Mouse (Mus musculus) MEL (cell line): Measurements from ENCODE around the gene Rbm28. TPM values are rescaled to one million over a fixed set of nuclear protein-coding genes. Genes with fewer than 3 reads are reported as not detected.

Experiments used
- DNase-seq: peaks from one replicate; pipeline ENCODE4 v3.0.0; 2011; ENCODE audit warnings: low read depth, low spot score
- H3K27ac ChIP-seq: 2 replicates; pipeline ENCODE4 v1.5.1; 2012; ENCODE audit warnings: low read depth, mild to moderate bottlenecking, control low read depth, low read length, moderate library complexity; ENCODE audit not compliant: control insufficient read depth
- H3K27me3 ChIP-seq, 2 experiments: fragments of 150-350 bp in 1 of 2; sonication (generic) in 1 of 2; 2 replicates each; pipeline ENCODE4 v1.6.1; 2012; ENCODE audit warnings: low read length in 2 of 2, mild to moderate bottlenecking in 2 of 2, improper control_type of control experiment in 1 of 2, moderate library complexity in 1 of 2; ENCODE audit not compliant: insufficient read depth in 2 of 2, control insufficient read depth in 1 of 2
- H3K36me3 ChIP-seq, 2 experiments: 2 replicates each; pipeline ENCODE4 v1.6.1; 2012 to 2014; ENCODE audit warnings: low read length in 2 of 2, improper control_type of control experiment in 1 of 2, inconsistent platforms in 1 of 2, mild to moderate bottlenecking in 1 of 2; ENCODE audit not compliant: insufficient read depth in 2 of 2, control insufficient read depth in 1 of 2
- H3K4me1 ChIP-seq, 2 experiments: fragments of 150-350 bp in 1 of 2; sonication (generic) in 1 of 2; 2 replicates each; pipeline ENCODE4 v1.6.1; 2012; ENCODE audit warnings: low read length in 2 of 2, improper control_type of control experiment in 1 of 2, mild to moderate bottlenecking in 1 of 2; ENCODE audit not compliant: insufficient read depth in 2 of 2, control insufficient read depth in 1 of 2
- H3K4me3 ChIP-seq, 2 experiments: fragments of 150-350 bp in 1 of 2; sonication (generic) in 1 of 2; 2 replicates each; pipeline ENCODE4 v1.5.1; 2012; ENCODE audit warnings: low read depth in 2 of 2, low read length in 2 of 2, mild to moderate bottlenecking in 2 of 2, moderate library complexity in 2 of 2, control low read depth in 1 of 2, improper control_type of control experiment in 1 of 2; ENCODE audit not compliant: control insufficient read depth in 1 of 2, insufficient read depth in 1 of 2
- H3K79me2 ChIP-seq: 2 replicates; pipeline ENCODE4 v1.6.1; 2012; ENCODE audit warnings: mild to moderate bottlenecking, low read length, moderate library complexity; ENCODE audit not compliant: control insufficient read depth, poor library complexity, insufficient read depth
- H3K9ac ChIP-seq: 2 replicates; pipeline ENCODE4 v1.6.1; 2012; ENCODE audit warnings: low read depth, mild to moderate bottlenecking, control low read depth, low read length, moderate library complexity; ENCODE audit not compliant: control insufficient read depth, poor library complexity, severe bottlenecking
- H3K9me3 ChIP-seq: fragments of 150-350 bp; sonication (generic); replicated peaks from 2 replicates; pipeline ENCODE4 v1.6.1; 2012; ENCODE audit warnings: mild to moderate bottlenecking, low read length, improper control_type of control experiment, moderate library complexity; ENCODE audit not compliant: insufficient read depth
- CHD2 ChIP-seq: IDR thresholded peaks from 2 replicates; pipeline ENCODE4 v1.6.1; 2011; ENCODE audit warnings: low read length, improper control_type of control experiment
- CTCF ChIP-seq, 3 experiments: IDR thresholded peaks in 2 of 3; conservative IDR thresholded peaks in 1 of 3; 2 replicates each; pipeline ENCODE4 v1.5.1; 2011 to 2012; ENCODE audit warnings: low read length in 3 of 3, low read depth in 2 of 3, mild to moderate bottlenecking in 2 of 3, improper control_type of control experiment in 1 of 3, inconsistent platforms in 1 of 3, mixed read lengths in 1 of 3, moderate library complexity in 1 of 3; ENCODE audit not compliant: control insufficient read depth in 1 of 3, insufficient read depth in 1 of 3, poor library complexity in 1 of 3, severe bottlenecking in 1 of 3
- ETS1 ChIP-seq: IDR thresholded peaks from 2 replicates; pipeline ENCODE4 v1.6.1; 2012; ENCODE audit warnings: low read depth, mild to moderate bottlenecking, inconsistent platforms, low read length, improper control_type of control experiment, moderate library complexity
- GABPA ChIP-seq: IDR thresholded peaks from 2 replicates; pipeline ENCODE4 v1.6.1; 2012; ENCODE audit warnings: low read depth, mild to moderate bottlenecking, inconsistent platforms, low read length, improper control_type of control experiment, moderate library complexity
- HCFC1 ChIP-seq: IDR thresholded peaks from 2 replicates; pipeline ENCODE4 v1.6.1; 2012; ENCODE audit warnings: low read depth, mild to moderate bottlenecking, inconsistent platforms, low read length, improper control_type of control experiment, moderate library complexity
- KAT2A ChIP-seq: conservative IDR thresholded peaks from 2 replicates; pipeline ENCODE4 v1.6.1; 2012; ENCODE audit warnings: low read depth, low read length, improper control_type of control experiment, inconsistent platforms
- MAFK ChIP-seq: IDR thresholded peaks from 2 replicates; pipeline ENCODE4 v1.6.1; 2011; ENCODE audit warnings: low read depth, mild to moderate bottlenecking, low read length, improper control_type of control experiment, borderline replicate concordance
- MAX ChIP-seq: IDR thresholded peaks from 2 replicates; pipeline ENCODE4 v1.6.1; 2011; ENCODE audit warnings: low read length, improper control_type of control experiment
- MEF2A ChIP-seq: IDR thresholded peaks from 2 replicates; pipeline ENCODE4 v1.6.1; 2014; ENCODE audit warnings: low read depth, mild to moderate bottlenecking, inconsistent platforms, low read length, improper control_type of control experiment; ENCODE audit not compliant: poor library complexity, insufficient replicate concordance, severe bottlenecking; ENCODE audit errors: extremely low read depth
- MXI1 ChIP-seq: IDR thresholded peaks from 2 replicates; pipeline ENCODE4 v1.6.1; 2011; ENCODE audit warnings: mild to moderate bottlenecking, low read depth, low read length, improper control_type of control experiment
- MYC ChIP-seq: IDR thresholded peaks from 2 replicates; pipeline ENCODE4 v1.6.1; 2011; ENCODE audit warnings: low read depth, mild to moderate bottlenecking, low read length, improper control_type of control experiment, moderate library complexity
- NRF1 ChIP-seq: IDR thresholded peaks from 2 replicates; pipeline ENCODE4 v1.6.1; 2014; ENCODE audit warnings: low read depth, mild to moderate bottlenecking, inconsistent platforms, low read length, improper control_type of control experiment, moderate library complexity; ENCODE audit not compliant: poor library complexity, insufficient read depth, severe bottlenecking
- POLR2AphosphoS5 ChIP-seq: IDR thresholded peaks from 2 replicates; pipeline ENCODE4 v1.6.1; 2012; ENCODE audit warnings: low read depth, borderline replicate concordance, mild to moderate bottlenecking, inconsistent platforms, low read length, moderate library complexity, mixed read lengths
- RAD21 ChIP-seq: IDR thresholded peaks from 2 replicates; pipeline ENCODE4 v1.6.1; 2011; ENCODE audit warnings: mild to moderate bottlenecking, low read depth, low read length, improper control_type of control experiment
- SIN3A ChIP-seq: IDR thresholded peaks from 2 replicates; pipeline ENCODE4 v1.6.1; 2012; ENCODE audit warnings: low read length, improper control_type of control experiment, inconsistent platforms
- TAL1 ChIP-seq: IDR thresholded peaks from 2 replicates; pipeline ENCODE4 v1.6.1; 2012; ENCODE audit warnings: mild to moderate bottlenecking, inconsistent platforms, low read length, moderate library complexity, mixed read lengths
- TBP ChIP-seq: IDR thresholded peaks from 2 replicates; pipeline ENCODE4 v1.8.0; 2011; ENCODE audit warnings: low read depth, low read length, improper control_type of control experiment
- TCF12 ChIP-seq: IDR thresholded peaks from 2 replicates; pipeline ENCODE4 v1.6.1; 2014; ENCODE audit warnings: low read depth, mild to moderate bottlenecking, inconsistent platforms, low read length, improper control_type of control experiment, moderate library complexity
- UBTF ChIP-seq: IDR thresholded peaks from 2 replicates; pipeline ENCODE4 v1.6.1; 2012; ENCODE audit warnings: low read depth, mild to moderate bottlenecking, inconsistent platforms, low read length, improper control_type of control experiment, moderate library complexity, borderline replicate concordance; ENCODE audit not compliant: insufficient read depth
- ZC3H11A ChIP-seq: IDR thresholded peaks from 2 replicates; pipeline ENCODE4 v1.6.1; 2012; ENCODE audit warnings: low read depth, mild to moderate bottlenecking, inconsistent platforms, low read length, improper control_type of control experiment
- ZMIZ1 ChIP-seq: IDR thresholded peaks from 2 replicates; pipeline ENCODE4 v1.6.1; 2012; ENCODE audit warnings: low read depth, mild to moderate bottlenecking, inconsistent platforms, low read length, improper control_type of control experiment, moderate library complexity
- polyA plus RNA-seq, 2 experiments: library from polyadenylated mRNA; stranded (reverse) in 1 of 2; unstranded in 1 of 2; fragments of >175 nt in 1 of 2; fragments of >200 nt in 1 of 2; gene quantifications; 2 replicates each; pipeline versions ENCODE4 v1.2.1 to v1.2.4; 2012; ENCODE audit warnings: low replicate concordance in 2 of 2, low read depth in 1 of 2; ENCODE audit not compliant: insufficient read length in 2 of 2, insufficient read depth in 1 of 2, missing spikeins in 1 of 2
- total RNA-seq: library from RNA; depleted of rRNA; stranded (reverse); fragments of 300-350 nt; gene quantifications from 2 replicates; pipeline ENCODE4 v1.2.3, GENCODE M21; 2012

The Rbm28 gene
- total and polyA plus RNA-seq, 3 experiments: 48.2 to 312 (median 91.2) TPM

GRCm38 (mm10) chr6:29081826-29082363, 82.9 kb downstream of the Rbm28 start:
- Histone ChIP-seq H3K36me3 (no peaks in the 10 kb centered on the region), H3K4me1 (no peaks in the 10 kb centered on the region), H3K27me3 (peaks cover 5 to 12% of the 10 kb centered on the region in 2 experiments; a peak in 3 of 4 replicates), H3K9me3 (no peaks in the 10 kb centered on the region), H3K9ac (no peak overlapping the region), H3K4me3 (no peak overlapping the region), H3K79me2 (no peaks in the 10 kb centered on the region), H3K27ac (no peak overlapping the region)
- DNase-seq: no peak
- no peak for TF ChIP-seq ZC3H11A
- no peak for TF ChIP-seq RAD21
- no peak for TF ChIP-seq CTCF (IDR thresholded peaks at IDR 0.05 in 2 of 3, conservative IDR thresholded peaks at IDR 0.05 in 1 of 3; ENCODE audit: control insufficient read depth in 1 of 3, insufficient read depth in 1 of 3, low read depth in 2 of 3, low read length in 3 of 3, poor library complexity in 1 of 3, severe bottlenecking in 1 of 3)
- TF ChIP-seq ETS1: no peak
- no peak for TF ChIP-seq HCFC1
- no peak for TF ChIP-seq NRF1
- TF ChIP-seq MAFK: no peak
- TF ChIP-seq KAT2A: no peak
- no peak for TF ChIP-seq TAL1
- no peak for TF ChIP-seq MYC
- TF ChIP-seq MEF2A: no peak
- TF ChIP-seq CHD2: no peak
- no peak for TF ChIP-seq POLR2AphosphoS5
- no peak for TF ChIP-seq UBTF
- TF ChIP-seq MAX: no peak
- no peak for TF ChIP-seq TBP

GRCm38 (mm10) chr6:29079291-29079690, 85.5 kb downstream of the Rbm28 start:
- Histone ChIP-seq H3K36me3 (no peaks in the 10 kb centered on the region), H3K27ac (no peak overlapping the region), H3K9ac (no peak overlapping the region), H3K9me3 (no peaks in the 10 kb centered on the region), H3K27me3 (peaks cover 1 to 4% of the 10 kb centered on the region in 2 experiments; a peak in 2 of 4 replicates), H3K79me2 (no peaks in the 10 kb centered on the region), H3K4me1 (no peaks in the 10 kb centered on the region), H3K4me3 (no peak overlapping the region)
- DNase-seq: no peak
- TF ChIP-seq TCF12 (no peak), MXI1 (no peak), MAFK (no peak), SIN3A (no peak), MAX (no peak), GABPA (no peak), ZMIZ1 (no peak)
